Mouse (Mus musculus) limb, embryonic 14.5 days (tissue): ENCODE results near the gene Pacs2. TPM values are rescaled to one million over a fixed set of nuclear protein-coding genes. Genes with fewer than 3 reads are reported as not detected.

Experiments
- ATAC-seq: fragments of 200-750 bp; cut with Nextera tagmentation; 2 replicates; pipeline ENCODE4 v1.8.0; 2017; ENCODE audit warnings: low read depth, moderate number of reproducible peaks, moderate TSS enrichment; ENCODE audit not compliant: low FRiP score
- DNase-seq: peaks from one replicate; pipeline ENCODE4 v3.0.0-alpha.2; 2015; ENCODE audit warnings: low spot score
- H3K27ac ChIP-seq: fragments of 300-500 bp; sonication (generic); replicated peaks from 2 replicates; pipeline ENCODE4 v1.5.1; 2014; ENCODE audit warnings: low read depth, mild to moderate bottlenecking, low read length, moderate library complexity, mixed read lengths
- H3K27me3 ChIP-seq: fragments of 300-500 bp; sonication (generic); 2 replicates; pipeline ENCODE4 v1.6.1; 2014; ENCODE audit warnings: low read length, mixed read lengths; ENCODE audit not compliant: control insufficient read depth, insufficient read depth
- H3K36me3 ChIP-seq: fragments of 300-500 bp; sonication (generic); 2 replicates; pipeline ENCODE4 v1.6.1; 2014; ENCODE audit warnings: mild to moderate bottlenecking, low read length, moderate library complexity, mixed read lengths; ENCODE audit not compliant: control insufficient read depth, insufficient read depth
- H3K4me1 ChIP-seq: fragments of 300-500 bp; sonication (generic); 2 replicates; pipeline ENCODE4 v1.6.1; 2014; ENCODE audit warnings: antibody characterized with exemption, low read length, mixed read lengths; ENCODE audit not compliant: control insufficient read depth, insufficient read depth
- H3K4me2 ChIP-seq: fragments of 300-500 bp; sonication (generic); replicated peaks from 2 replicates; pipeline ENCODE4 v1.6.1; 2014; ENCODE audit warnings: low read depth, mild to moderate bottlenecking, low read length, moderate library complexity; ENCODE audit not compliant: severe bottlenecking
- H3K4me3 ChIP-seq: fragments of 300-500 bp; sonication (generic); replicated peaks from 2 replicates; pipeline ENCODE4 v1.5.1; 2014; ENCODE audit warnings: low read length
- H3K9ac ChIP-seq: fragments of 300-500 bp; sonication (generic); 2 replicates; pipeline ENCODE4 v1.6.1; 2014; ENCODE audit warnings: mild to moderate bottlenecking, low read depth, low read length, moderate library complexity; ENCODE audit not compliant: severe bottlenecking
- H3K9me3 ChIP-seq: fragments of 300-500 bp; sonication (generic); 2 replicates; pipeline ENCODE4 v1.6.1; 2016; ENCODE audit warnings: low read length; ENCODE audit not compliant: control insufficient read depth
- POLR2A ChIP-seq: fragments of 200-500 bp; IDR thresholded peaks from 2 replicates; pipeline ENCODE4 v1.8.0; 2012; ENCODE audit warnings: inconsistent platforms, mild to moderate bottlenecking, moderate library complexity, borderline replicate concordance; ENCODE audit not compliant: insufficient read depth, insufficient read length; ENCODE audit errors: extremely low read depth
- WGBS: fragments of 180-500 bp; shearing (Covaris S2); extraction: QIAGEN DNeasy Blood & Tissue Kit; methylation state at CpG from one replicate; pipeline ENCODE4 v1.1.7; 2014; 5-methylcytosine and 5-hydroxymethylcytosine counted together
- polyA plus RNA-seq, 2 experiments: library from polyadenylated mRNA; depleted of rRNA in 1 of 2; stranded (reverse) in 1 of 2; unstranded in 1 of 2; fragments of >200 nt; fragmentation: Nextera tagmentation in 1 of 2; extraction: Ambion mirVana in 1 of 2; gene quantifications; 2 replicates each; pipeline versions ENCODE4 v1.2.1 to v1.2.3; 2012 to 2014

The Pacs2 gene
- polyA plus RNA-seq, 2 experiments, result 16.5 to 55.0 TPM

DNA sequence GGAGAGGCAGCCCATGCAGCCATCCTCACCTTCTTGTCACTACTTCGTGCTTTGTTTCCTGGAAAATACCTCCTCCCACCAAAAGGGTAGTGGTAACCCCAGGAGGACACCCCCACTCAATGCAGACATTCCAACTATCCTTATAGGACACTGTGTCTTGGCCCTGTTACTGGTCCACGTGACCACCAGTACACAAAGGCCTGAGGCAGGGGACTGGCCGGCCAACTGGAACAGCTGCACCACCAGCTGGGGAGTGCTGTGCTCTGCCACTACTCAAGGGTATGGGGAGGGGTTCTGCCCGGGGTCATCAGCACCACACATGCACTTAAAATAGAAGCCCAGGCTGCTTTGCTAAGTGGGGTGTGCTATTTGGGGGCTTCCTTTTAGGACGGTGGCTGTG lies 13.8 kb downstream of the Pacs2 start:
- Histone ChIP-seq H3K36me3 (peaks cover 11% of the 10 kb centered on the region), H3K27ac (no peak overlapping the region), H3K4me2 (no peak overlapping the region), H3K4me3 (no peak overlapping the region), H3K27me3 (no peaks in the 10 kb centered on the region), H3K4me1 (no peaks in the 10 kb centered on the region), H3K9ac (no peak overlapping the region), H3K9me3 (no peaks in the 10 kb centered on the region)
- DNase-seq, result peak; percentile 63
- 59% methylated on average over 5 of the region's 5 CpGs for WGBS
- no peak for TF ChIP-seq POLR2A
- peak; percentile 84 for ATAC-seq

- H3K9me3 ChIP-seq, result no peaks in the 10 kb centered on the region
- H3K27me3 ChIP-seq, result no peaks in the 10 kb centered on the region
- TF ChIP-seq POLR2A, result no peak
- H3K4me3 ChIP-seq, result no peak overlapping the region
- 0 out of 2 replicates have a peak overlapping the region, but pooled peaks have one; percentile 38 for H3K27ac ChIP-seq
- DNase-seq (peak; percentile 29), ATAC-seq (peak; percentile 64)
- H3K4me1 ChIP-seq, result no peaks in the 10 kb centered on the region
- peaks cover 6% of the 10 kb centered on the region; the same call in 1 of the 2 replicates for H3K36me3 ChIP-seq
- H3K4me2 ChIP-seq, result no peak overlapping the region
- WGBS, result 61% methylated on average over 9 of the region's 9 CpGs
- no peak overlapping the region for H3K9ac ChIP-seq
Observed at GRCm38 (mm10) chr12:113028898-113029297, 14.6 kb downstream of the Pacs2 start.

DNA sequence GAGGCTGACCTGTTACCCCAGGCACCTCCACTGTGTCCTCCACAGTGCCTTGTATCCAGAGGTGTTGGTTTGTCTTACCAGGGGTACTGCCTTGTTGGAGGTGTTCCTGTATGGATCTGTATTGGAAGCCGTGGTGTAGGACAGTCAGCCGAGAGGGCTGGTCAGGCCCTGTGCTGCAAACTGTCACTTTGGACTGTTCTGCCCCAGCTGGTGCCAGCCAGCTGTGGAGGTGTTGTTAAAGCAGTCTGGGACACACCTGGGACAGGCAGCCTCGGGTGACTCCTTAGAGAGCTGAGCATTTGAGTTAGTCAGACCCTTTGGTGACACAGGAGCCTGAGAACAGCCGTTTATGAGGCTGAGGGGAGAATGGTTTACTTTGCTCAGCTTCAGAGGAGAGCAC lies 15.7 kb downstream of the Pacs2 start:
- Histone ChIP-seq H3K9ac (no peak overlapping the region), H3K36me3 (peaks cover 6% of the 10 kb centered on the region; the same call in 1 of the 2 replicates), H3K4me2 (no peak overlapping the region), H3K9me3 (no peaks in the 10 kb centered on the region), H3K4me1 (no peaks in the 10 kb centered on the region), H3K27me3 (no peaks in the 10 kb centered on the region), H3K4me3 (no peak overlapping the region), H3K27ac (no peak overlapping the region)
- ATAC-seq (no peak), DNase-seq (no peak)
- TF ChIP-seq POLR2A, result no peak
- 51% methylated on average over 4 of the region's 4 CpGs for WGBS

DNA sequence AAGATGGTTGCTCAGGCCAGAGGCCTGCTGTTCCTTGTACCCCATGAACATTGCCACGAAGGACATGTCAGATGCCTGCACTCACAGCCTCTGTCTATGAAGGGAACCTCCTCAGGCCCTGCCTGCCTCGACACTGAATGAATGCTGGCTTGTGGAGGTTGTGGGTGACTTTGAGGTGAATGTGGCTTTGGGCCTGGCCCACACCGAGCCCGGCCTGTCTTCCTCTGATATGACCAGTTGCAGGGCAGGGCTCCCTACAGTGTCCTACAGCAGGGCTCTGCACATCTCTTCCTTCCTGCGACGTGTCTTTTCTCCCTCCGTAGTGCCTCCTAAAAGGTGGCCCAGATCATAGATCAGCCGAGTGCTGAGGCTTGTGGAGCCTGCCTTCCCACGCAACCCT lies 16.7 kb downstream of the Pacs2 start:
- H3K4me2 ChIP-seq, result no peak overlapping the region
- no peak overlapping the region for H3K9ac ChIP-seq
- no peak for ATAC-seq
- no peak for TF ChIP-seq POLR2A
- no peaks in the 10 kb centered on the region for H3K4me1 ChIP-seq
- no peaks in the 10 kb centered on the region for H3K9me3 ChIP-seq
- no peaks in the 10 kb centered on the region for H3K27me3 ChIP-seq
- DNase-seq, result no peak
- H3K27ac ChIP-seq, result no peak overlapping the region
- H3K4me3 ChIP-seq, result no peak overlapping the region
- H3K36me3 ChIP-seq, result peaks cover 6% of the 10 kb centered on the region; the same call in 1 of the 2 replicates
- 87% methylated on average over 9 of the region's 9 CpGs for WGBS

DNA sequence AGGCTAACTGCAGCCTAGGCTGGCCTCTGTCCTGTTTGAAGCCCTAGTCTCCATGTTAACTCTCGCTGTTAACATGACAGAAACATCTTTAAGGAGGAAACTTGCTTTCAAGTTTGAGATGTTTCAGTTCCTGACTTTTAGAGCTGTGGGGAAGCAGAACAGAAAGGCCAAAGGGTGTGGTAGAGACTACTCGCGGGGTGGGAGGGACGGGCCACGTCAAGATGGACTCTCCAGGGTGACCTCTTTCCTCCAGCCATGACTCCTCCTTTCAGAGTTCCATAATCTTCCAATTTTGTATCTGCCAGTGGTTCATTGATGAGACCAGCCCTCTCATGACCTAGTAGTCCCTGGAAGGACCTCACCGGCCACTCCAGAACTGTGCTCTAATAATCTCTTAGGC lies 17.1 kb downstream of the Pacs2 start:
- Histone ChIP-seq H3K9ac (no peak overlapping the region), H3K27me3 (no peaks in the 10 kb centered on the region), H3K4me3 (no peak overlapping the region), H3K9me3 (no peaks in the 10 kb centered on the region), H3K27ac (no peak overlapping the region), H3K4me2 (no peak overlapping the region), H3K36me3 (peaks cover 6% of the 10 kb centered on the region; the same call in 1 of the 2 replicates), H3K4me1 (no peaks in the 10 kb centered on the region)
- ATAC-seq (no peak), DNase-seq (no peak)
- 86% methylated on average over 6 of the region's 6 CpGs for WGBS
- no peak for TF ChIP-seq POLR2A
